Mouse (Mus musculus) forebrain, embryonic 14.5 days (tissue): ENCODE measurements around the gene Gm20075. TPM values are rescaled to one million over a fixed set of nuclear protein-coding genes. Genes with fewer than 3 reads are reported as not detected.

Experiments
- polyA plus RNA-seq: library from polyadenylated mRNA; unstranded; fragments of >200 nt; fragmentation: Nextera tagmentation; extraction: Ambion mirVana; gene quantifications from 2 replicates; pipeline ENCODE4 v1.2.1, GENCODE M21; 2014

Gm20075 gene
- polyA plus RNA-seq, 1 experiment from 2014 or later, result 39.5 TPM

Other genes with a start within 250 kb of the Gm20075 start
- gene Iqgap2, start 189.5 kb downstream of the Gm20075 start, polyA plus RNA-seq, result 4.2 and 4.4 TPM in 2 replicates
- not detected in 2 replicates for gene Gm17190, start 678 bp upstream of the Gm20075 start, polyA plus RNA-seq
- 1.8 and 3.9 TPM in 2 replicates for gene Sv2c, start 51.2 kb upstream of the Gm20075 start, polyA plus RNA-seq